Mouse (Mus musculus) heart, adult 2 months (tissue): ENCODE measurements at regions not wholly inside any gene's neighbourhood (a gene's known extent, or its start where the extent isn't known, plus 50 kb on each side); places are given as distances from the start of the nearest gene placed in this dataset.

Experiments used
- DNase-seq, 2 experiments: peaks; one replicate each; pipeline ENCODE4 v3.0.0; 2021
- H3K27ac ChIP-seq: fragments of 200-600 bp; 2 replicates; pipeline ENCODE4 v1.8.1; 2022
- H3K27me3 ChIP-seq: fragments of 200-500 bp; 2 replicates; pipeline ENCODE4 v1.6.1; 2012; ENCODE audit warnings: mild to moderate bottlenecking, low read length, inconsistent platforms, mixed read lengths; ENCODE audit not compliant: control insufficient read depth, insufficient read depth
- H3K36me3 ChIP-seq: fragments of 200-500 bp; 2 replicates; pipeline ENCODE4 v1.6.1; 2012; ENCODE audit warnings: low read length, inconsistent platforms; ENCODE audit not compliant: control insufficient read depth, insufficient read depth
- H3K4me1 ChIP-seq: fragments of 200-500 bp; 2 replicates; pipeline ENCODE4 v1.6.1; 2011; ENCODE audit warnings: low read length; ENCODE audit not compliant: control insufficient read depth, insufficient read depth
- H3K4me3 ChIP-seq: fragments of 200-600 bp; 2 replicates; pipeline ENCODE4 v1.8.1; 2022
- H3K79me2 ChIP-seq: fragments of 200-500 bp; replicated peaks from 2 replicates; pipeline ENCODE4 v1.6.1; 2012; ENCODE audit warnings: mild to moderate bottlenecking, inconsistent platforms, low read length, moderate library complexity, mixed read lengths; ENCODE audit not compliant: control insufficient read depth, insufficient read depth
- H3K9ac ChIP-seq: fragments of 200-500 bp; 2 replicates; pipeline ENCODE4 v1.6.1; 2012; ENCODE audit warnings: low read depth, mild to moderate bottlenecking, control low read depth, inconsistent platforms, low read length, mixed read lengths
- CTCF ChIP-seq: fragments of 200-600 bp; IDR thresholded peaks from 2 replicates; pipeline ENCODE4 v1.8.1; 2022; ENCODE audit warnings: antibody characterized with exemption, mild to moderate bottlenecking, moderate library complexity
- EP300 ChIP-seq: fragments of 200-500 bp; IDR thresholded peaks from 2 replicates; pipeline ENCODE4 v1.6.1; 2011; ENCODE audit warnings: low read depth, low read length, control low read depth; ENCODE audit not compliant: insufficient read depth
- POLR2A ChIP-seq: fragments of 200-500 bp; IDR thresholded peaks from 2 replicates; pipeline ENCODE4 v1.6.1; 2011; ENCODE audit warnings: mild to moderate bottlenecking, low read depth, low read length, control low read depth; ENCODE audit not compliant: insufficient read depth
- WGBS: fragments of 180-500 bp; shearing (Covaris S2); methylation state at CpG from one replicate; pipeline ENCODE4 v1.1.7; 2018; 5-methylcytosine and 5-hydroxymethylcytosine counted together
- intact Hi-C: fragments of 180-260 bp; cut with DNase I; formaldehyde crosslinking; loops from one replicate; pipeline ENCODE4 v1.15.1; 2025

- Histone ChIP-seq H3K79me2 (no peaks in the 10 kb centered on the region), H3K9ac (no peak overlapping the region), H3K4me3 (no peak overlapping the region), H3K27me3 (no peaks in the 10 kb centered on the region), H3K27ac (no peak overlapping the region), H3K4me1 (no peaks in the 10 kb centered on the region), H3K36me3 (no peaks in the 10 kb centered on the region)
- TF ChIP-seq POLR2A (no peak), EP300 (no peak), CTCF (no peak)
- no peak for DNase-seq
- 46% methylated on average over 1 of the region's 1 CpGs for WGBS
- intact Hi-C loops: no loop called here
Observed at GRCm38 (mm10) chr3:81750164-81750563, 182.2 kb upstream of the Ctso start.

DNA sequence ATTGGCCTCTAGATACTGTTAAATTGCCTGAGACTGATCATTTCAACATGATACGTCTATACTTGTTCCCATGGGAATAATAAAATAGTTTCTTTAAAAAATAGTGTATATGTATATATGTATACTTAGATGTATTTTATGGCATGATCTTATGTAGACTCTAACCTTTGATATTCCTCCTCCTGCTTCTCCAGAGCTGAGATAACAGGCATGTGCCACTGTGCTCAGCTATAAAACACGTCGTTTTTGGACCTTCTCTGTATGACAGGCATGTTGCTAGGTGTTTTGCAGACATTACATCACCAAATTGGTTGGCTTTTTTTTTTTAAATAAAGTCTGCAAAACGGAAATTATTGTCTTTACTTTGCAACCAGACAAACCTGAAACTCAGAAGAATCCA, 179.4 kb upstream of the Ctso start:
- Histone ChIP-seq H3K4me1 (no peaks in the 10 kb centered on the region), H3K27ac (no peak overlapping the region), H3K9ac (no peak overlapping the region), H3K36me3 (no peaks in the 10 kb centered on the region), H3K27me3 (no peaks in the 10 kb centered on the region), H3K79me2 (no peaks in the 10 kb centered on the region), H3K4me3 (no peak overlapping the region)
- TF ChIP-seq POLR2A (no peak), EP300 (no peak), CTCF (no peak)
- intact Hi-C loops: no loop called here
- 56% methylated on average over 4 of the region's 4 CpGs for WGBS
- DNase-seq: no peak

DNA sequence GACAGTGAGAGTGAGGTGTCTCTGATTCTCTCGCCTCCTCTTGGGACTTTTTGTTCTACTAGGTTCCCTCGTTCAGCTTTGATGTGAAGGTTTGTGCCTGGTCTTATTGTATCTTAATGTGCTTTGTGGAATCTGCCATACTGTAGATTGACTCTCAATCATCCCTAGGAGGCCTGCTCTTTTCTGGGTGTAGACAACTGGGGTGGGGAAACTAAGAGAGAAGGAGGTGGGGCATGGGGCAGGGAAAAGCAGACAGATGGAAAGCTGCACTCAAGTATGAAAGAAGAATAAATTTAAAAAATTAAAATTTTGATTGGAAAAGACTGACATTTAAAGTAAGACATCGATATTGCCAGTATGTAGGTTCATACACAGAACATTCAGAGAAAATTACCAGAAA, 172.0 kb upstream of the Ctso start:
- intact Hi-C loops: no loop called here
- Histone ChIP-seq H3K4me1 (no peaks in the 10 kb centered on the region), H3K4me3 (no peak overlapping the region), H3K36me3 (no peaks in the 10 kb centered on the region), H3K27me3 (no peaks in the 10 kb centered on the region), H3K27ac (no peak overlapping the region), H3K9ac (no peak overlapping the region), H3K79me2 (no peaks in the 10 kb centered on the region)
- WGBS: 75% methylated on average over 3 of the region's 3 CpGs
- no peak for DNase-seq
- TF ChIP-seq EP300: no peak
- TF ChIP-seq POLR2A: no peak
- TF ChIP-seq CTCF: no peak

DNA sequence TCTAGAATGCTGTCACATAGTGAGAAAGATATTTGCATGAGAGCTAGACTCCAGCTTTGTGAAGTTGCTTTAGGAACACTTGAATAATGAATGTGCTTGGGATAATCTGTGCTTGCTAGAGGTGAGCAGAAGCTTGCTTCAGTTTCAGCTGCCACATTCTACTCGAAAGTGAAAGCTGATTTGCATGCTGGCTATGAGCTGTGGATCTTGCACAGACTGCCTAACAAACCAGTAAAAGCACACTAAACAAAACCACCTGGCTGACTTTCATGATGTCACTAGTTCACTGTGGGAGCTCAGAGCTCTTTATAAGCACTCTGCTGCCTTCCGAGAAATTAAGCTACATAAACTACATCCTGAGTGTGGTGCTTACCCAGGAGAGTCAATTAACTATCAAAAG, 171.5 kb upstream of the Ctso start:
- no peak for TF ChIP-seq CTCF
- no peak for TF ChIP-seq POLR2A
- no peak for TF ChIP-seq EP300
- Histone ChIP-seq H3K27ac (no peak overlapping the region), H3K4me3 (no peak overlapping the region), H3K36me3 (no peaks in the 10 kb centered on the region), H3K79me2 (no peaks in the 10 kb centered on the region), H3K9ac (no peak overlapping the region), H3K27me3 (no peaks in the 10 kb centered on the region), H3K4me1 (no peaks in the 10 kb centered on the region)
- DNase-seq: no peak
- WGBS: 50% methylated on average over 2 of the region's 2 CpGs
- intact Hi-C loops: no loop called here

GRCm38 (mm10) chr3:81771812-81772211, 160.6 kb upstream of the Ctso start:
- 49% methylated on average over 3 of the region's 3 CpGs for WGBS
- Histone ChIP-seq H3K36me3 (no peaks in the 10 kb centered on the region), H3K4me1 (no peaks in the 10 kb centered on the region), H3K9ac (no peak overlapping the region), H3K27ac (no peak overlapping the region), H3K4me3 (no peak overlapping the region), H3K79me2 (no peaks in the 10 kb centered on the region), H3K27me3 (no peaks in the 10 kb centered on the region)
- no peak for TF ChIP-seq CTCF
- no peak for TF ChIP-seq EP300
- TF ChIP-seq POLR2A: no peak
- intact Hi-C loops: no loop called here
- no peak for DNase-seq

DNA sequence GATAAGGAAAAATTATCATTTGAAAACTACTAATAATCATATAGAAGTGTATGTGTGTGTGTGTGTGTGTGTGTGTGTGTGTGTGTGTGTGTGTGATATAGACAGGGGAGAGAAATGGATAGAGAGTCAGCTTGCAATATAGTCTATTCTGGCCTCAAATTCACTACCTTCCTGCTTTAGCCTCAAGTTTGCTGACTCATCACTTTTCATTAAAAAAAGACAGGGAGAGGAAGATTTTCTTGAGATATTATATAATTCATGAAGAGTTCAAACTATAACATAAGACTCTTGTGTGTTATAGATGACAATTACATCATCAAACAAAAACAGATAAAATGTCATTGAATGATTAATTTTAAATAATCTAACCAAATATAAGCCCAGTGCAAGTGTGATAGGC, 159.4 kb upstream of the Ctso start:
- Histone ChIP-seq H3K36me3 (no peaks in the 10 kb centered on the region), H3K27ac (no peak overlapping the region), H3K27me3 (no peaks in the 10 kb centered on the region), H3K79me2 (no peaks in the 10 kb centered on the region), H3K9ac (no peak overlapping the region), H3K4me1 (no peaks in the 10 kb centered on the region), H3K4me3 (no peak overlapping the region)
- intact Hi-C loops: no loop called here
- TF ChIP-seq CTCF: no peak
- no peak for TF ChIP-seq EP300
- TF ChIP-seq POLR2A: no peak
- DNase-seq: no peak
